Mouse (Mus musculus) spleen, adult 2 months (tissue): ENCODE results near the gene Car5a. TPM values are rescaled to one million over a fixed set of nuclear protein-coding genes. Genes with fewer than 3 reads are reported as not detected.

Experiments used
- DNase-seq, 2 experiments: peaks; one replicate each; pipeline versions ENCODE4 v3.0.0 to v3.0.0-alpha.2; 2012 to 2021; ENCODE audit warnings: low spot score in 2 of 2, low read depth in 1 of 2
- H3K27ac ChIP-seq: fragments of 200-500 bp; 2 replicates; pipeline ENCODE4 v1.5.1; 2012; ENCODE audit warnings: low read length, inconsistent platforms; ENCODE audit not compliant: insufficient read depth
- H3K27me3 ChIP-seq: fragments of 200-500 bp; 2 replicates; pipeline ENCODE4 v1.6.1; 2012; ENCODE audit warnings: mild to moderate bottlenecking, moderate library complexity, low read length, inconsistent platforms; ENCODE audit not compliant: control insufficient read depth, insufficient read depth
- H3K36me3 ChIP-seq: fragments of 200-500 bp; 2 replicates; pipeline ENCODE4 v1.6.1; 2012; ENCODE audit warnings: mild to moderate bottlenecking, low read length, inconsistent platforms; ENCODE audit not compliant: control insufficient read depth, insufficient read depth
- H3K4me1 ChIP-seq: fragments of 200-500 bp; 2 replicates; pipeline ENCODE4 v1.6.1; 2011; ENCODE audit warnings: inconsistent platforms; ENCODE audit not compliant: control insufficient read depth, insufficient read depth, insufficient read length
- H3K4me3 ChIP-seq: fragments of 200-500 bp; 2 replicates; pipeline ENCODE4 v1.5.1; 2011; ENCODE audit warnings: mild to moderate bottlenecking, inconsistent platforms; ENCODE audit not compliant: insufficient read depth, insufficient read length; ENCODE audit errors: extremely low read depth
- CTCF ChIP-seq: fragments of 200-500 bp; IDR thresholded peaks from 2 replicates; pipeline ENCODE4 v1.5.1; 2011; ENCODE audit warnings: mild to moderate bottlenecking, inconsistent platforms; ENCODE audit not compliant: insufficient read depth, insufficient read length, insufficient replicate concordance; ENCODE audit errors: extremely low read depth
- POLR2A ChIP-seq: fragments of 200-500 bp; IDR thresholded peaks from 2 replicates; pipeline ENCODE4 v1.6.1; 2011; ENCODE audit warnings: low read depth, low read length, inconsistent platforms
- WGBS: fragments of 180-500 bp; shearing (Covaris S2); methylation state at CpG from one replicate; pipeline ENCODE4 v1.1.7; 2018; 5-methylcytosine and 5-hydroxymethylcytosine counted together
- polyA plus RNA-seq: library from polyadenylated mRNA; depleted of rRNA; stranded (reverse); fragments of >200 nt; gene quantifications from 2 replicates; pipeline ENCODE4 v1.2.3, GENCODE M21; 2012

Gene Car5a
- polyA plus RNA-seq, 1 experiment, result 0.08 TPM

- Histone ChIP-seq H3K27ac (no peak overlapping the region), H3K27me3 (no peaks in the 10 kb centered on the region), H3K4me3 (no peak overlapping the region), H3K36me3 (no peaks in the 10 kb centered on the region), H3K4me1 (peaks cover 3% of the 10 kb centered on the region; the same call in 1 of the 2 replicates)
- TF ChIP-seq POLR2A (no peak), CTCF (no peak)
- WGBS, result 86% methylated on average over 4 of the region's 4 CpGs
- DNase-seq, result no peak
These were observed 23.3 kb upstream of the Car5a start for GRCm38 (mm10) chr8:121967977-121968376.

- 90% methylated on average over 7 of the region's 7 CpGs for WGBS
- Histone ChIP-seq H3K27me3 (no peaks in the 10 kb centered on the region), H3K36me3 (no peaks in the 10 kb centered on the region), H3K4me3 (no peak overlapping the region), H3K4me1 (peaks cover 3% of the 10 kb centered on the region; the same call in 1 of the 2 replicates), H3K27ac (no peak overlapping the region)
- no peak for DNase-seq
- TF ChIP-seq CTCF (no peak), POLR2A (no peak)
These were observed 22.2 kb upstream of the Car5a start for GRCm38 (mm10) chr8:121966714-121967448.

- no peak overlapping the region for H3K4me3 ChIP-seq
- TF ChIP-seq POLR2A (no peak), CTCF (no peak)
- no peak overlapping the region for H3K27ac ChIP-seq
- no peaks in the 10 kb centered on the region for H3K36me3 ChIP-seq
- 93% methylated on average over 5 of the region's 5 CpGs for WGBS
- peaks cover 3% of the 10 kb centered on the region; the same call in 1 of the 2 replicates for H3K4me1 ChIP-seq
- H3K27me3 ChIP-seq, result no peaks in the 10 kb centered on the region
- DNase-seq, result no peak
These were observed 21.4 kb upstream of the Car5a start for GRCm38 (mm10) chr8:121966110-121966509.

DNA sequence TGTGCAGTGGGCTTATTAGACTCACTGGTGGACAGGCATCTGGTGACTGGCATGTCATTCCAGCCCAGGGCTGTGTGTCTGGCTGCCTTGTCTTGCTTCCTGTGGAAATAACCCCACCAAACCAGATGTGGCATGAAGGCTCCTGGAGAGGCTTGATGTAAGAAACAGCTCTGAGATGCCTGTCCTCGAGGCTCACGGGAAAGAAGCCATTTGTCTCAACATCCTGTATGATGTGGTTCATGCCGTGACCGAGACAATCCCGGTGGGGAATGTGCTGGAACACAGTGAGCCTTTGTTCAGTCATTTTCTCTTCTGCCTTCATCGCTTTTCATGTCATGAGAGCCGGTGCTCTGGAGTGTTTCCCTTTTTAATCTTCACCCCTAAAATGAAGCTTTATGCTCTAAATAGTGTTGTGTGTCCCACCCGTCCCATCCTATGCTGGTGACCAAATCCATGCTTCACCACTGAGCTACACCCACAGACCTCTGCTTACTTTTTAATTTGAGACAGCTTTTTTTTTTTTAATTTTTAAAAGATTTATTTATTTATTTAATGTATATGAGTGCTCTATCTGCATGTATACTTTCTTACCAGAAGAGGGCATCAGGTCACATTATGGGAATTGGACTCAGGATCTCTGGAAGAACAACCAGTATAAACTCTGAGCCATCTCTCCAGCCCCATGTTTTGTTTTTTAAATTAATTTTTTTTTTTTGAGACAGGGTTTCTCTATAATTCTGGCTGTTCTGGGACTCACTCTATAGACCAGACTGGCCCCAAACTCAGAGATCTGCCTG lies 20.2 kb upstream of the Car5a start:
- no peak overlapping the region for H3K27ac ChIP-seq
- DNase-seq, result no peak

DNA sequence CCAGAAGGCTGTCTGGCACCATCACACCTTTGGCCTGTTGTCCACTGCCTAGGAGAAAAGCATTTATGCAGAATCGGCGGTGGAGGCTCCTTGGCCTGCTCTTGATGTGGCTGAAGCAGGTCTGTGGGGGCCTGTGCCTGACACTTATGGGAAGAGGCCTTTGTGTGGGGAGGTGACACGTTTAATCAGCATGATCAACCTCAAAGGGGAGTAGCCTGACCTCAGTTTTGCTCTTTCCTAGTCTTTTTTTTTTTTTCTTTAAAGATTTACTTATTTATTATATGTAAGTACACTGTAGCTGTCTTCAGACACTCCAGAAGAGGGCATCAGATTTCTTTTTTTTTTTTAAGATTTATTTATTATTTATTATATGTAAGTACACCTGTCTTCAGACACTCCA lies 18.2 kb upstream of the Car5a start:
- no peak overlapping the region for H3K27ac ChIP-seq
- no peaks in the 10 kb centered on the region for H3K36me3 ChIP-seq
- H3K27me3 ChIP-seq, result no peaks in the 10 kb centered on the region
- TF ChIP-seq POLR2A, result no peak
- TF ChIP-seq CTCF, result no peak
- WGBS, result 54% methylated on average over 3 of the region's 3 CpGs
- H3K4me3 ChIP-seq, result no peak overlapping the region
- peaks cover 5% of the 10 kb centered on the region; the same call in 1 of the 2 replicates for H3K4me1 ChIP-seq
- DNase-seq, result no peak

More for the DNA sequence above, 20.2 kb upstream of the Car5a start:
- Histone ChIP-seq H3K27me3 (no peaks in the 10 kb centered on the region), H3K36me3 (no peaks in the 10 kb centered on the region), H3K4me1 (peaks cover 3% of the 10 kb centered on the region; the same call in 1 of the 2 replicates), H3K4me3 (no peak overlapping the region)
- TF ChIP-seq POLR2A (no peak), CTCF (no peak)
- WGBS, result 82% methylated on average over 8 of the region's 8 CpGs

DNA sequence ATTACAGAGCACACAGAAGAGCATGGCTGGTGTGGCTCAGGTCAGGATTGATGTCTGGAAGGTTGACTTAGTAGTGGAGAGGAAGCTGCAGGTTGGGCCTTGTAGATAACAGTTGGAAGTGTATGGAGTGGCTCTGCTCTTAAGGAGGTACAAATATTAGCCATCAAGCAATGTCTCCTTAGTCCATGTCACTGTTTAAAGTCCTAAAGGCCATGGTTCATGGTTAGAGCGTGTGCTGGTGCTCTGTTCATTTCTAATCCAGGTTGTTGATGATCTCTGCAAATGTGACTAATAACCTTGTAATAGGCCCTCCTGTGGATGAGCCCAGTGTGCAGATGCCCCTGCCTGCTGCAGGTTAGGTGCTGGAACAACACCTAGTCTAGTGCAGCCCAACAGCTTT lies 13.7 kb upstream of the Car5a start:
- Histone ChIP-seq H3K4me3 (no peak overlapping the region), H3K36me3 (peaks cover 4% of the 10 kb centered on the region; the same call in 1 of the 2 replicates), H3K27me3 (no peaks in the 10 kb centered on the region), H3K4me1 (peaks cover 8% of the 10 kb centered on the region; the same call in 1 of the 2 replicates), H3K27ac (no peak overlapping the region)
- TF ChIP-seq POLR2A (no peak), CTCF (no peak)
- WGBS, result 100% methylated on average over 1 of the region's 1 CpGs
- no peak for DNase-seq

DNA sequence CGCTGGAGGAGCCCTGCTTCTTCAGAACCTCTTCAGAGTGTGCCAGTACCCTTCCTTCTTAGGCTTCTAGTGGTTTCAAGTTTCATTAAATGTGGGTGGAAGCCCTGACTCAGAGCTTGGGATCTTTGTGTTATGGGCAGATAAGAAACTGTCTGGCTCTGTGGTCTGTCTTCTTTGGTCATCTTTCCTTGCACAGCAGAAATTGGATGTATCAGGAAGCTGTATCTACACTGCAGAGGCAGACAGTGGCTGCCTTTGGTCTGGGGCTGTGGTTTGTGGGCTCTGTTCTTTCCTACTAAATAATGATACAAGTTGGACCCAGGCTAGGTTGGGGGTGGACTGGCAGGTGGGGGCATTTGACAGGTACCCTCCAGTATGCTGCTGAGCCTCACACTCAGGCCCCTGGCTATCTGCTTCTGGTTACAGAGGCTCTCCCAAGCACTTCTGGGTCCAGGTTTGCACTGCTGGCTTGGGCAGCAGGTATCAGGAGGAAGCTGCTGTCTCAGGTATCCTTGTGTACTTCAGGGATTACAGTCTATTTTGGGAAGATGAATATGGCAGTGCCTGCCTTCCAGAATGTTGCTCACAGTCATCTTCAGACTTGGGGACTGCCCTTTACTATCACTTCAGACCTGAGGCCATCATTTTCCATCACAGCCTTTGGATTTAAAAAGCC lies 11.3 kb upstream of the Car5a start:
- no peak for DNase-seq
- Histone ChIP-seq H3K36me3 (peaks cover 4% of the 10 kb centered on the region; the same call in 1 of the 2 replicates), H3K4me3 (no peak overlapping the region), H3K27me3 (no peaks in the 10 kb centered on the region), H3K4me1 (peaks cover 18% of the 10 kb centered on the region; the same call in 1 of the 2 replicates), H3K27ac (no peak overlapping the region)
- WGBS, result 38% methylated on average over 1 of the region's 1 CpGs
- TF ChIP-seq POLR2A (no peak), CTCF (no peak)
